Mouse (Mus musculus) frontal cortex, adult 2 months (tissue): Measurements from ENCODE around the gene Card11. TPM values are rescaled to one million over a fixed set of nuclear protein-coding genes. Genes with fewer than 3 reads are reported as not detected.

Experiments
- DNase-seq, 2 experiments: peaks; one replicate each; pipeline ENCODE4 v3.0.0; 2022; ENCODE audit warnings: low spot score in 1 of 2; ENCODE audit errors: extremely low spot score in 1 of 2
- polyA plus RNA-seq: library from polyadenylated mRNA; depleted of rRNA; stranded (reverse); fragments of >200 nt; gene quantifications from 2 replicates; pipeline ENCODE4 v1.2.3, GENCODE M21; 2012

The Card11 gene
- polyA plus RNA-seq, 1 experiment, result 0.20 TPM

DNA sequence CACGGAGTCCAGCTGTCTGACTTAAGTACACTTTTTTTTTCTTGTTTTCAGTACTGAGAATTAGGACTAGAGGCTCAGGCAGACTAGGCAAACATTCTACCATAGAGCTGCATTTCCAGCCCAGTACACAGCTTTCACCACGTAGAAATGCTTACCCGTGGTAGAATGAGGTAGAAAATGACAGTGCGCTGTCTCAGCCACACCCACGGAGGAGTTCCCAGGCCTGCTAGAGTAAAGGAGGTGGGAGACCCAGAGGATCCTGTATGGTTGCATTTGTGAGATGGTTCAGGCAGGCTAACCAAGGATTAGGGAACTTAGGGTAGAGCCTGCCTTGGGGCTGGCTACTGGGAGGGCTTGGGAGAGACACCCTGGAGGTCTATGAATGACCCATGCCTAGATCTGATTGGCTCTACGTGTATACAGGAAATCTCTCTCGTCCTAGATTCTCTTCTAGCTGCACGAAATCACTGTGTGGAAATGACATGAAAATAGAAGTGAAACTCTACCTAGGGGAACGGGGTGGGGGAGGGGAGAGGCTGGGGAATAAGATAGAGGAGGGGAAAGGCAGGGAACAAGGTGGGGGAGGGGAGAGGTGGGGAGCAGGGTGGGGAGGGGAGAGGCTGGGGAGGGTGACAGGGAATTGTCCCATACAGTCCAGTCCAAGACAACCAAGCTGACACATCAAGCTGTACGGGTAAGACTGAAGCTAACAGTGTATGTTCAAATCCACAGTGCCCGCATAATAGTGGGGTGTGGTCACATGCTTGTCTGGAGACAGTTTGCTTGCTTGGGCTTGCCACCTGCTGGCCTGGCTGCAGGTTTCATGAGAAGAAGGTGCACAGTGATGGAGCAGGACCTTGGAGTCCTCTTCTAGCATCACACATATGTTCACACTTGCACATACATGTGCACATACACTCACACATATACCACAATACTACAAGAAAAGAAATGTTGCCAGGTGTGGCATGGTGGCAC is 8.0 kb downstream of the Card11 start:
- no peak for DNase-seq

DNA sequence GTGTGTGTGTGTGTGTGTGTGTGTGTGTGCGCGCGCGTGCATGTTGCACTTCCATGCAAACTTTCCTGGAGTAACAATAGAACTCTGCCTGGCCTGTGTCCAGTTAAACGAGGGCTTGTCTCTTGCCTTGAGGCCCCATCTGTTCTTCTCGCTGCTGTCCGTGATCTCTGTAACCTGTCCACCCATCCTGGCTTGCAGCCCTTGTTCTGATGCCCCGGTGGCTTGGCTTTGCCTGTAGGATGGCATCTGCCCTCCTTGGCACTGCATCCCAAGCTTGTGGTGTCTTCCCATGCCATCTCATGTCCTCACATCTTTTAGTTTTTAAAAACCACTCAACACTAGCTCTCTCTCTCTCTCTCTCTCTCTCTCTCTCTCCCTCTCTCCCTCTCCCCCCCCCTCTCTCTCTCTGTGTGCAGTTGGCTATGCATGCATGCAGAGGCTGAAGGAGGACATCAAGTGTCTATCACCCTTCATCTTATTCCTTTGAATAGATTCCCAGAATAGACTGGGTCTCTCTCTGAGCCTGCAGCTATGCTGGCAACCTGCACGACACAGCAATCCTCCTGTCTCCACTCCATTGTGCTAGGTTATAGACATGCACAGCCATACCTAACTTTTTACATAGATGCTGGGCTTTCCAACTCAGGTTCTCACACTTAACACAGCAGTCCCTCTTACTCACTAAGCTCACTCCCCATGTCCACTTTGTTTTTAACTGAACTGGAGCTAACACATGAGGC is 14.9 kb downstream of the Card11 start:
- no peak for DNase-seq

DNA sequence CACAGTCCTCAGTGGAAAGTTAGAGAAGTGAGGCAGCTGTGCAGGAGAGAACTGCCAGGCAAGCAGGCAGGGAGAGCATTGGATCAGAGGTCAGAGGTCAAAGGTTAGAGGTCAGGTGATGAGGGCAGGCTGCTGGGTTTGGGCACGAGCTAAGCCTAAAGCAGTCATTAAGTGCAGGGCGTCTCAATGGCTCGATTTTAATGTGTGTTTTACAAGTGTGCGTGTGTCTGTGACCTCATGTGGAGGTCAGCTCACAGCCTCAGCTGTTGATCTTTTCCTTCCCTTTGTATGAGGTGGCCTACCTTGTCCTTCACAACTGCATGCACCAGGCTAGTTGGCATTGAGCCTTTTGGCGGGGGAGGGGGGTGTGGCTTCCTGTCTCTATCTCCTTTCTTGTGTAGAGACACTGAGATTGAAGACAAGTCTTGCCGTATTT is 19.0 kb downstream of the Card11 start:
- no peak for DNase-seq

GRCm38 (mm10) chr5:140980783-140981182 is 19.6 kb downstream of the Card11 start:
- no peak for DNase-seq

DNA sequence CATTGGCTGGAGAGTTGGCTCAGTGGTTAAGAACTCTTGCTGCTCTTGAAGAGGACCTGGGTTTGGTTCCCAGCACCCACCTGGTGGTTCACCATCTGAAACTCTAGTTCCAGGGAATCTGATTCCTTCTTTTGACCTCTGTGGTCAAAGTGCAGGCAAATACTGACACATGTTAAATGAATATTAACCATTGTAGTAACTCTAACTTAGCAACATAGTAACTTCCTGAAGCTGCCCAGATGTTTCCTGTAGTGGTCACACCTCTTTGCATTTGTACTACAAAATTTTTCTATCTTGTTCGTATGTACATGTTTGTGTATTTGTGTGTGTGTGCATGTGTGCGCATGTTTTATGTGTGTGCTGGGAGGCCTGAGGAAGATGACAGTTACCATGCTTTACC is 20.3 kb downstream of the Card11 start:
- no peak for DNase-seq

GRCm38 (mm10) chr5:140962945-140963344 is 37.4 kb downstream of the Card11 start:
- peak; percentile 16 to 77 for DNase-seq

- DNase-seq, result peak in 1 of 2 experiments; percentile 12
Observed at GRCm38 (mm10) chr5:140960732-140961131, 39.6 kb downstream of the Card11 start.

DNA sequence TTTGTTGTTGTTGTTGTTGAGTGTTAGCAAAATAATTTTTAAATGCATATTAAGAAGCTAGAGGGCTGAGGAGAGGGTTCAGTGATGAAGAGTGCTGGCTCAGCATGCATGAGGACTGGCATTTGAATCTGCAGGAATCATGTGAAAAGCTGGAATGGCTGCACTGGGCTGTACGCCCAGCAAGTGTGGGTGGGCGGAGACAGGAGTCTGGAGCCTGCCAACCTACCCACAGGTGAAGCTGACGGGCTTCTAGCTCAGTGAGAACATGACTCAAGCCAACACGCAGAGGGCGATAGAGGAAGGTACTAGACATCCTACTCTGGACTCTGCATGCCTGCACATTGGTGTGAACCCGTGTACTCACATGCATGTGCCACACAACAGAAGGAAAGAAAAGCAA is 41.2 kb downstream of the Card11 start:
- DNase-seq, result peak; percentile 31 to 69

GRCm38 (mm10) chr5:140957106-140957505 is 43.3 kb downstream of the Card11 start:
- DNase-seq, result no peak

DNA sequence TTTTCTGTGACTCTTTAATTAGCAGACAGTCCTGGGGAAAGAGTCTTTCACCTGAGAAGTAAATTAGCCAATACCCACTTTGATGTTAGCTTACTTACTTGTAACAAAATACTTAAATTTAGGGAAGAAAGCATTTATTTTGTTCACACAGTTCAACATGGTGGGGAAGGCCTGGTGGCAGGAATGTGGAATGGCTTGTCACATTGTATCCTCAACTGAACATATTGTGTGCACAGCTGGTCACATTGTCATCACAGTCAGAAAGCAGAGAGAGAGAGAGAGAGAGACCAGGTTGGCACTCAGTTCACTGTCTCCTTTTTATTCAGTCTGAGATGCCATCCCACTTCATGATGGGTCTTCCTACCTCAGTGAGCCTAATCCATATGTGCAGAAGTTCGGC is 44.7 kb downstream of the Card11 start:
- DNase-seq, result no peak

DNA sequence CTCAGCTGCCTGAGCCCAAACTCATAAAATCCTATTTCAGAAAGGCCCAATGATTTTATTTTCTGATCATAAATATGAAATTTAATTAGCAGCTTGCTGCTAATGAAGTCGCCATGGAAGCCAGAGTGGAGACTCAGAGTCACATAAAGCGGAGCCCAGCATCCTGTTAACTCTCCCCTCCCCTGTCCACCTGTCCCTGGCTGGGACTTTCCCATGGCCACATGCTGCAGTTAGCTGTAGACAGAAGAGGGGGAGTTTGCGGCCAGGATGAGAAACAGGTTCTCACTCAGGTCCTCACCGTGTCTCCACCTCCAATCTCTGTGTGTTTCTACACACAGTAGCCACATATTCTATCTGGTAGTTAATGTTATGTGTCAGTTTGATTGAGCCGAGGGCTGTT is 48.6 kb downstream of the Card11 start:
- no peak for DNase-seq

DNA sequence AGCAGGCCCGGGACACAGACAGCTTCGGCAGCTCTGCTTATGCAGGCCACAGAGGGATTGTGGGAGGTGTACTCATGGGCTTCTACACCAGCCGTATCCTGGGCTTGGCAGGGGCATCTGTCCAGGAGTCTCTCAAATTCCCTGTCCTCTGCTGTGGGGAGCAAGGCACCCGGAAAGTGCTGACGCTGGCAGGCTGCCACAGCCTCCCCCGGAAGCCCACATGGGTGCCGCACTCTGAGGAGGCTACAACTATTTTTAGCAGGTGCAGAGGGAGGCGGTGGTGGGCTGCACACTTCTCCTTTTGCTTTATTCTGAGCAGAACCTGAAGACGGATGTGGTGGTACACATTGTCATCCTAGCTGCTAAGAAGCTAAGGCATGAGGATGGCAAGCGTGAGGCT is 52.4 kb downstream of the Card11 start:
- peak; percentile 70 to 76 for DNase-seq

DNA sequence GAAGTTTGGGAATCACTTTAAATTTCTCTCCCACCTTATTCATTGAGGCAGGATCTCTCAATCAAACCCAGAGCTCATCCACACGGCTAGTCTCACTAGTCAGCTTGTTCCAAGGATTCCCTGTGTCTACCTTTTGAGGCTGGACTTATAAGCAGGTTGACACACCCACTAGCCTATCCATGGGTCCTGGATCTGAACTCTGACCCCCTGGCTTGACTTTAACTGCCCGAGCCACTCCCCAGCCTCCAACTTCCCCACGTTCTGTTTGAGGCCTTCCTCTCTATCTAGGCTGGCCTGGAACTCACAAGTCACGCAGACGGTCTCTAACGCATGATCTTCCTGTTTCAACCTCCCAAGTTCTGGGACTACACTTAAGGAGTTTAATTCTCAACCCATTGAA is 54.3 kb downstream of the Card11 start:
- DNase-seq, result no peak

DNA sequence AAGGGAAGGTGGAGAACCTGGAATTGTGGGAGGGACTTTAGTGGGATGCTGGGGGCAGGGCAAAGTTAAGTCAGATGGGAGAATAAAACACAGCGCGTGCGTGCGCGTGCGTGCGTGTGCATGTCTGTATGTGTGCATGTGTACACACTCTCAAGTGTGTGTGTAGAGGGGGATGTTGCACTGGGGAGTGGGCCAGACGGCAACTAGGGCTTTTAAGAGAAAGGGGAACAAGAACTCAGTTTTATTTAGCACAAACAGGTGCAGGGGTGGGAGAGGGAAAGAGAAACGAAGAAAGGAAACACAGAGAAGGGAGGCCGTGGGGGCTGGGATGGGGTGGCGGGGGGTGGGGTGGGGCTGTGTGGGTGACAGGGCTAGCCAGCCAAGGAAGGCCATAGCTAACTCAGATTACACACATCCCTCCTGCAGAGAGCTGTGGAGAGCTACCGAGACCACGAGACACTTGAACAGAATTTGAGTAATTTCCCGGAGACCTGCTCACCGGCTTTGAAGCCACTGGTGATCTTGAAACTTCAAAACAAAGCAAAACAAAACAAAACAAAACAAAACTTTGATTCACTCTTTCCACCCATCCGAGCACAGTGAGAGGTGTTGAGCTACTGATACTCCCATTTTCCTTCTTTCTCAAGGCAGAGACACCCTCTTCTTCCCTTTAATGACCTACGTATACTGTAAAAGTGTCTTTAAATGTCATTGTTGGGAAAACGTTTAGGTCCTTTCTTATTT is 55.8 kb downstream of the Card11 start:
- no peak for DNase-seq

- peak; percentile 33 to 66 for DNase-seq
Observed at GRCm38 (mm10) chr5:140940923-140941491, 59.4 kb downstream of the Card11 start.

- no peak for DNase-seq
Observed at GRCm38 (mm10) chr5:140940257-140940922, 60.0 kb downstream of the Card11 start.

DNA sequence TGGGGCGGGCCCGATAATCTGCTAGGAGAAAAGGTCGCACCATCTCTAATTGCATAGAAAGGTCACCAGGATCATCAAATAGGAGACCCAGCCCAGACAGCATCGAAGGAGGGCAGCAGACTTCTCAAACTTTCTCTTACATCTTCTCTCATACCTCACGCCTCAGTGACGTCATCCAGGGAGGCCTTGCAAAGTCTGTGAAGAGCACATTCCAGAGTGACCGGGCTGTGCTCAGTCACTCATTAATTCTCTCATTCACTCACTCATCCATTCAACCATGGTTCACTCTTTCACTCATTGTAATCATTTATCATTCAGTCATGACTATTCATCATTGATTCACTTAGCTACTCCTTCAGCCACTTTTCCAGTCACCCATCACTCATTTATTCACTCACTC is 63.6 kb downstream of the Card11 start:
- DNase-seq, result no peak

DNA sequence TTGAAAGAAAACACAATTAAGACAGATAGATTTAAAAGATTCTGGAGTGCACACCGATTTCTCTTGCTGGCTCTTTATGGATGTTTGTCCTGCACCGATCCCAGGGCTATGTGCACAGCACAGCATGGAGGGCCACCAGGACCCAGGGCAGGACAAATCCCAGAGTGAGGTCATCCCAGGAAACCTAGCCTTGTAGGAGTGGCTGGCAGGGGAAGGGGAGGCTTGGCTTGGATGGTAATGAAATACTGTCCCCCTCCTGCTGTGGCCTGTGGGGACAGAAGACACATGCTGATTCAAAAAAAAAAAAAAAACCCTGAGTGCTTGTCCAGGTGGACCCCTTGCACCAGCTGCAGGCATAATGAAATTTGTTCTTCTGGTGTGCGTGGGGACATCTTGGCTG is 64.5 kb downstream of the Card11 start:
- DNase-seq, result no peak

- DNase-seq, result no peak
Observed at GRCm38 (mm10) chr5:140934639-140935315, 65.6 kb downstream of the Card11 start.
